Mouse (Mus musculus) neural tube, embryonic 14.5 days (tissue): ENCODE results near the gene Prkn. TPM values are rescaled to one million over a fixed set of nuclear protein-coding genes. Genes with fewer than 3 reads are reported as not detected.

Experiments
- ATAC-seq: fragments of 200-750 bp; cut with Nextera tagmentation; 2 replicates; pipeline ENCODE4 v1.8.0; 2017; ENCODE audit warnings: low read depth, mild to moderate bottlenecking, moderate TSS enrichment, moderate library complexity
- H3K27ac ChIP-seq: fragments of 300-500 bp; sonication (generic); 2 replicates; pipeline ENCODE4 v1.5.1; 2014; ENCODE audit warnings: low read depth, mild to moderate bottlenecking, control low read depth, low read length, moderate library complexity, mixed read lengths
- H3K27me3 ChIP-seq: fragments of 300-500 bp; sonication (generic); 2 replicates; pipeline ENCODE4 v1.6.1; 2014; ENCODE audit warnings: low read length; ENCODE audit not compliant: control insufficient read depth, insufficient read depth
- H3K36me3 ChIP-seq: fragments of 300-500 bp; sonication (generic); 2 replicates; pipeline ENCODE4 v1.6.1; 2014; ENCODE audit warnings: low read length, mixed read lengths; ENCODE audit not compliant: control insufficient read depth, insufficient read depth
- H3K4me1 ChIP-seq: fragments of 300-500 bp; sonication (generic); 2 replicates; pipeline ENCODE4 v1.6.1; 2014; ENCODE audit warnings: low read length; ENCODE audit not compliant: control insufficient read depth, insufficient read depth
- H3K4me2 ChIP-seq: fragments of 300-500 bp; sonication (generic); 2 replicates; pipeline ENCODE4 v1.6.1; 2014; ENCODE audit warnings: mild to moderate bottlenecking, low read depth, low read length, control low read depth
- H3K4me3 ChIP-seq: fragments of 300-500 bp; sonication (generic); 2 replicates; pipeline ENCODE4 v1.5.1; 2014; ENCODE audit warnings: low read depth, low read length, control low read depth, mixed read lengths
- H3K9ac ChIP-seq: fragments of 300-500 bp; sonication (generic); replicated peaks from 2 replicates; pipeline ENCODE4 v1.6.1; 2014; ENCODE audit warnings: low read depth, mild to moderate bottlenecking, control low read depth, low read length, mixed read lengths
- H3K9me3 ChIP-seq: fragments of 300-500 bp; sonication (generic); 2 replicates; pipeline ENCODE4 v1.6.1; 2016; ENCODE audit warnings: low read length; ENCODE audit not compliant: control insufficient read depth
- WGBS: fragments of 180-500 bp; shearing (Covaris S2); extraction: QIAGEN DNeasy Blood & Tissue Kit; methylation state at CpG from one replicate; pipeline ENCODE4 v1.1.7; 2014; 5-methylcytosine and 5-hydroxymethylcytosine counted together
- polyA plus RNA-seq: library from polyadenylated mRNA; unstranded; fragments of >200 nt; fragmentation: Nextera tagmentation; extraction: Ambion mirVana; gene quantifications from 2 replicates; pipeline ENCODE4 v1.2.1, GENCODE M21; 2014

Gene Prkn
- polyA plus RNA-seq, 1 experiment from 2014 or later: 7.3 TPM

GRCm38 (mm10) chr17:12037065-12037464 is 1196.9 kb downstream of the Prkn start:
- 88% methylated on average over 5 of the region's 5 CpGs for WGBS
- no peaks in the 10 kb centered on the region for H3K27me3 ChIP-seq
- no peak overlapping the region for H3K4me2 ChIP-seq
- no peaks in the 10 kb centered on the region for H3K9me3 ChIP-seq
- no peak overlapping the region for H3K9ac ChIP-seq
- ATAC-seq: no peak
- H3K36me3 ChIP-seq: no peaks in the 10 kb centered on the region
- H3K4me1 ChIP-seq: 0 out of 2 replicates have a peak, but pooled peaks cover 3% of the 10 kb centered on the region
- H3K4me3 ChIP-seq: no peak overlapping the region
- no peak overlapping the region for H3K27ac ChIP-seq

- ATAC-seq: no peak
- H3K9me3 ChIP-seq: no peaks in the 10 kb centered on the region
- WGBS: 98% methylated on average over 2 of the region's 2 CpGs
Measured at GRCm38 (mm10) chr17:12037574-12037973, 1197.4 kb downstream of the Prkn start.

GRCm38 (mm10) chr17:12038499-12038898 is 1198.3 kb downstream of the Prkn start:
- 80% methylated on average over 6 of the region's 6 CpGs for WGBS
- no peaks in the 10 kb centered on the region for H3K4me1 ChIP-seq
- H3K9ac ChIP-seq: no peak overlapping the region
- H3K4me3 ChIP-seq: no peak overlapping the region
- H3K27me3 ChIP-seq: no peaks in the 10 kb centered on the region
- no peak overlapping the region for H3K27ac ChIP-seq
- H3K36me3 ChIP-seq: no peaks in the 10 kb centered on the region
- H3K9me3 ChIP-seq: no peaks in the 10 kb centered on the region
- no peak for ATAC-seq
- no peak overlapping the region for H3K4me2 ChIP-seq

More at GRCm38 (mm10) chr17:12037574-12037973, 1197.4 kb downstream of the Prkn start:
- Histone ChIP-seq H3K9ac (no peak overlapping the region), H3K36me3 (no peaks in the 10 kb centered on the region), H3K4me1 (no peaks in the 10 kb centered on the region), H3K27me3 (no peaks in the 10 kb centered on the region), H3K4me3 (no peak overlapping the region), H3K27ac (no peak overlapping the region), H3K4me2 (no peak overlapping the region)

GRCm38 (mm10) chr17:12039188-12039587 is 1199.0 kb downstream of the Prkn start:
- ATAC-seq: peak; percentile 54; the same call in 1 of the 2 replicates
- Histone ChIP-seq H3K4me3 (no peak overlapping the region), H3K27ac (no peak overlapping the region), H3K36me3 (no peaks in the 10 kb centered on the region), H3K4me2 (no peak overlapping the region), H3K4me1 (no peaks in the 10 kb centered on the region), H3K9ac (no peak overlapping the region), H3K27me3 (no peaks in the 10 kb centered on the region), H3K9me3 (no peaks in the 10 kb centered on the region)
- 2% methylated on average over 9 of the region's 9 CpGs for WGBS

DNA sequence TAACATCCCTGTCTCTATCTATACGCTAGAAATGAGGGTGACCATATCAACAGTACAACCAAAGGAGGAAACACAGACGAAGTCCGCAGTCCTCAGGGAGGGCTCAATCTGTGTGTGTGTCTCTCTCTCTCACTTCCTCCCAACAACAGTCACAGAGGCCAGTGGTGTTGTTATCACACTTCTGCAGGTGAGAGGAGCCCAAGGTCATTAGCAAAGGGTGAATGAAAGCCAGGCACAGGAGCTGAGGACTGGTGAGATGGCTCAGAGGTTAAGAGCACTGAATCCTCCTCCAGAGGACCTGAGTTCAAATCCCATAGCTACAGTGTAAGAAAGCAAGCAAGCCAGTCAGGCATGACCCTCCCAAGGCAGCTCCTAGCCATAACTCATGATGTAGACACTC is 1199.7 kb downstream of the Prkn start:
- Histone ChIP-seq H3K36me3 (no peaks in the 10 kb centered on the region), H3K9me3 (no peaks in the 10 kb centered on the region), H3K4me2 (no peak overlapping the region), H3K4me1 (no peaks in the 10 kb centered on the region), H3K4me3 (no peak overlapping the region), H3K27ac (no peak overlapping the region), H3K9ac (no peak overlapping the region), H3K27me3 (0 out of 2 replicates have a peak, but pooled peaks cover 2% of the 10 kb centered on the region)
- ATAC-seq: no peak
- 82% methylated on average over 3 of the region's 3 CpGs for WGBS

DNA sequence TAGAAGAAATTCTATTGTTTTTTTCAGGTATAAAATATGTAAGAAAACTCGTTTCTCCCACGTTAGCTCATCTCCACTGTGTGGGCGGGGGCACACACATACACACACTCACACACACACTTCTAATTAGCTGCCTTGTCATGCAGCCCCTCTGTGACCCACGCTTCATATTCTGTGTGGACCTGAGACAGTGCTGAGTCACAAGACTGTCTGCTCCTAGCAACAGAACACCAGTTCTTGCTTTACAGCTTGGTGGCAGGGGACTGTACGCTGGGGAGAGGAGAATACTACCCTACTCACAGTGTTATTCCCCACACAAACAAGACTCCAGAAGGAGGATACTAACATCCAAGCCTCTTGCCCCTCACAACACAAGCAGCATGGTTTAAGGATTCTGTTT is 1200.4 kb downstream of the Prkn start:
- Histone ChIP-seq H3K9me3 (no peaks in the 10 kb centered on the region), H3K27ac (no peak overlapping the region), H3K9ac (no peak overlapping the region), H3K4me1 (no peaks in the 10 kb centered on the region), H3K36me3 (no peaks in the 10 kb centered on the region), H3K4me2 (no peak overlapping the region), H3K4me3 (no peak overlapping the region), H3K27me3 (0 out of 2 replicates have a peak, but pooled peaks cover 2% of the 10 kb centered on the region)
- 82% methylated on average over 5 of the region's 5 CpGs for WGBS
- ATAC-seq: no peak

- Histone ChIP-seq H3K9me3 (no peaks in the 10 kb centered on the region), H3K9ac (no peak overlapping the region), H3K4me2 (no peak overlapping the region), H3K4me3 (no peak overlapping the region), H3K36me3 (no peaks in the 10 kb centered on the region), H3K27me3 (0 out of 2 replicates have a peak, but pooled peaks cover 2% of the 10 kb centered on the region), H3K4me1 (no peaks in the 10 kb centered on the region; the same call in 1 of the 2 replicates), H3K27ac (no peak overlapping the region)
- no peak for ATAC-seq
- WGBS: 92% methylated on average over 5 of the region's 5 CpGs
Measured at GRCm38 (mm10) chr17:12041091-12041655, 1201.0 kb downstream of the Prkn start.

DNA sequence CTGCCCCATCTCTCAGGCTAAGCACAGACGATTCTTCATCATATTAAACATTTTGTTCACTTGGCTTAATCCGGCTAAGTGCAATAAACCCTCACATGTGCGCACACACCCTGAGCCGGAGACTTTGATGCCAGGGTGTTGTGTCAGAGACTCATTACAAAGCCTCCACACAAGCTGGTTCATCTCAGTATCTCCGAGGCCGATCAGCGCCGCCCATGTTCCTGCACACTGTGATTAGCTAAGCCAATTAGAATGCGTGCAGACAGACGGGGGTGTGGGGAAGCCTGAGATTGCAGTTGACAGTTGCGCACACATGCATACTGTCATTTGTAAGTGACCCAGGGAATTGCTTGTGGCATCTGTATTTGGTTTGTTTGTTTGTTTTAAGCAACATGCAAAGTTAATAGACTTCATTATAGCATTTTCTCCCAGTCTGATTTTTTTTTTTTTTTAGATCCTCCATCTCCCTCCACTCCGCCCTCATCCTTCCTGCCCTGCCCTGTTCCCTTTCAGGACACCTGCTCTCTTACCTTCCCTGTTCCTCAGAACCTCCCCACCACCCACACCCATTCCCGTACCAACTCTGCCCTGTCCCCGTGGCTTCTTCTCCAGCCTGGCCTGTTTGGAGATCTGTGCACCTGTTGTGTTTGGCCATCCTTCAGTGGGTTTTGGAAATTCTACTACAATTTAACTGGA is 1202.5 kb downstream of the Prkn start:
- no peak overlapping the region for H3K9ac ChIP-seq

DNA sequence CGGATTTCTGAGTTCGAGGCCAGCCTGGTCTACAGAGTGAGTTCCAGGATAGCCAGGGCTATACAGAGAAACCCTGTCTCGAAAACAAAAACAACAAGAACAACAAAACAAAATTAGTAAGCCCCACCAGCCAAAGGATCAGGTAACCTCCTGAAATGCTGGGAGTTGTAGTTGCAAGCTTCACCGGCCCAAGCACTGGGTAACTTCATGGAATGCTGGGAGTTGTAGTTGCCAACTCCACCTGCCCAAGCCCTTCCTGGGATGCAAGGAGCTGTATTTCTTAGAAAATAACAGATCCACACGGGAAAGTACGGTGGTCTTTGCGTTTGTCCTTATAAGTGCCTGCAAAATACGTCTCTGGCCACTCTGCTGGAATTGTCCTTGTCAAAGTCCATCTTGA is 1204.0 kb downstream of the Prkn start:
- 0 out of 2 replicates have a peak, but pooled peaks cover 2% of the 10 kb centered on the region for H3K27me3 ChIP-seq
- 63% methylated on average over 8 of the region's 8 CpGs for WGBS
- no peak overlapping the region for H3K9ac ChIP-seq
- H3K4me3 ChIP-seq: no peak overlapping the region
- H3K36me3 ChIP-seq: no peaks in the 10 kb centered on the region
- no peaks in the 10 kb centered on the region; the same call in 1 of the 2 replicates for H3K4me1 ChIP-seq
- no peak overlapping the region for H3K4me2 ChIP-seq
- H3K27ac ChIP-seq: no peak overlapping the region
- no peaks in the 10 kb centered on the region for H3K9me3 ChIP-seq
- ATAC-seq: no peak

More for the DNA sequence above, 1202.5 kb downstream of the Prkn start:
- H3K4me2 ChIP-seq: no peak overlapping the region
- WGBS: 71% methylated on average over 14 of the region's 14 CpGs
- H3K27ac ChIP-seq: no peak overlapping the region
- ATAC-seq: 0 out of 2 replicates have a peak, but pooled peaks have one; percentile 53
- H3K27me3 ChIP-seq: 0 out of 2 replicates have a peak, but pooled peaks cover 2% of the 10 kb centered on the region
- H3K4me3 ChIP-seq: no peak overlapping the region
- H3K9me3 ChIP-seq: no peaks in the 10 kb centered on the region
- H3K36me3 ChIP-seq: no peaks in the 10 kb centered on the region
- no peaks in the 10 kb centered on the region; the same call in 1 of the 2 replicates for H3K4me1 ChIP-seq
